Mouse (Mus musculus): ENCODE results near the gene Fbxo40.

The Fbxo40 gene

GRCm38 (mm10) chr16:36925351-36925750, 64.9 kb downstream of the Fbxo40 start:
- DNase-seq (ENCODE audit: extremely low read depth, insufficient read length, low spot score) = no peak

DNA sequence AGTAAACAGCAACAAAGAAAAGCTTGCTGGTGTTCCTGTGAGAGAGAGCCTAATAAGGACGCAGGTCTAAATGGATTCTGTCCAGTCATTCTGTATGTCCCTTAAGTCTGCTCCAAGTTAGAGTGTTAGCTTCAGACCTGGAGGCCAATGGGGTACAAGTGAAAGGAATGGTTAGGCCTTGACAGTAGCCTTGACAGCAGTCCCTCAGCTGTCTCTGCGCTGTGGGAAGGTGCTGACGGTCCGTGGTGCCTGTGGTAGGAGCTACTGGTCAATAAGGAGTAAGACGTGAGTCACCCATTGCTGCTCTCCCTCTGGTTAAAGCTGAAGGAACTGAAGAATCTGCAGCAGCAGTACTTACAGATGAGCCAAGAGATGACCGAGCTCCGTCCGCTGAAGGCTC, 66.0 kb downstream of the Fbxo40 start:
- DNase-seq (ENCODE audit: extremely low read depth, insufficient read length, low spot score) = no peak

GRCm38 (mm10) chr16:36921980-36922379, 68.3 kb downstream of the Fbxo40 start:
- no peak for DNase-seq (ENCODE audit: extremely low read depth, insufficient read length, low spot score)

- no peak for DNase-seq (ENCODE audit: extremely low read depth, insufficient read length, low spot score)
These were observed 69.1 kb downstream of the Fbxo40 start for GRCm38 (mm10) chr16:36921067-36921613.

DNA sequence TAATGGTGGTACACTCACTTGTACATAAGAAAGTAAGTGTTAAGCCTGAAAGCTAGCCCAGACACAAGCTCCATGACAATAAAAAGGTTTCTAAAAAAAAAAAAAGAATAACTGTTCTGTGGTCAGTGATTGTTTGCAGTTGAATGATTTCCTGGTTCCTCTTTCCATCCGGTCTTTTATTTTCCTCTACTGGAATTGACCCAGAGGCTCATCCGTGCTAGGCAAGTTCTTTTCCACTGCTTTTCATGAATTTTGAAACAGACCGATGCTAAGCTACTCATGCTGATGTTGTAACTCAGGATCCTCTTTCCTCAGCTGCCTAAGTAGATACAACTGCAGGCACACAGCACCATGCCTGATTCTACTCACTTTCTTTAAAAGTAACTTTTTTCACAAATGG, 69.9 kb downstream of the Fbxo40 start:
- no peak for DNase-seq (ENCODE audit: extremely low read depth, insufficient read length, low spot score)

DNA sequence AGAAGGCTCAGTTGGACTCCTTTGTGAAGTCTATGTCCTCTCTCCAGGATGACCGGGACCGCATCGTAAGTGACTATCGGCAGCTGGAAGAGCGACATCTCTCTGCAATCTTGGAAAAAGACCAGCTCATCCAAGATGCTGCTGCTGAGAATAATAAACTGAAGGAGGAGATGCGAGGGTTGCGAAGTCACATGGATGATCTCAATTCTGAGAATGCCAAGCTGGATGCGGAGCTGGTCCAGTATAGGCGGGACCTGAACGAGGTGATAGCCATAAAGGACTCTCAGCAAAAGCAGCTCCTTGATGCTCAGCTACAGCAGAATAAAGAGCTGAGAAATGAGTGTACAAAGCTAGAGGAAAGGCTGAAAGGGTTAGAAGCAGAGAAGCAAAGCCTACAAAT, 71.8 kb downstream of the Fbxo40 start:
- no peak for DNase-seq (ENCODE audit: extremely low read depth, insufficient read length, low spot score)

DNA sequence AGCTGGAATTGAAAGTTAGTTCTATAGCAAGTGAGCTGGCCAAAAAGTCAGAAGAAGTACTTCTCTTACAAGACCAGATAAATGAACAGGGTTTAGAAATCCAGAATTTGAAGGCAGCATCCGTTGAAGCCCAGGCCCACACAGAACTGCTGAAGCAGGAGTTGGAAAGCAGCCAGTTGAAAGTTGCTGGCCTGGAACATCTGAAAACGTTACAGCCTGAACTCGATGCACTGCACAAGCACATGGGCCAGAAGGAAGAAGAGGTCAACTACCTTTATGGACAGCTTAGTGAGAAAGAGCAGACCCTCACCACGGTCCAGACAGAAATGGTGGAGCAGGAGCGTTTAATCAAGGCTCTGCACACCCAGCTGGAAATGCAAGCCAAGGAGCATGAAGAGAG, 76.1 kb downstream of the Fbxo40 start:
- DNase-seq (ENCODE audit: extremely low read depth, insufficient read length, low spot score) = no peak

Measured in 3134 (cell line).